Mouse (Mus musculus) CH12.LX (cell line): ENCODE data around the gene Slc13a2. TPM values are rescaled to one million over a fixed set of nuclear protein-coding genes. Genes with fewer than 3 reads are reported as not detected.

Source experiments
- DNase-seq: peaks from one replicate; pipeline ENCODE4 v3.0.0-alpha.2; 2013; ENCODE audit errors: extremely low read depth
- H3K27ac ChIP-seq: 2 replicates; pipeline ENCODE4 v1.5.1; 2012; ENCODE audit warnings: low read depth, mild to moderate bottlenecking, control low read depth, moderate library complexity; ENCODE audit not compliant: insufficient read depth
- H3K27me3 ChIP-seq: replicated peaks from 2 replicates; pipeline ENCODE3; 2012; ENCODE audit warnings: inconsistent platforms
- H3K36me3 ChIP-seq, 2 experiments: replicated peaks in 1 of 2; 2 replicates each; pipeline versions ENCODE3 to v1.6.1; 2012; ENCODE audit warnings: inconsistent platforms in 1 of 2, low read length in 1 of 2, mild to moderate bottlenecking in 1 of 2, mixed read lengths in 1 of 2, moderate library complexity in 1 of 2; ENCODE audit not compliant: control insufficient read depth in 1 of 2, insufficient read depth in 1 of 2
- H3K4me1 ChIP-seq, 2 experiments: 2 replicates each; pipeline ENCODE4 v1.6.1; 2012; ENCODE audit warnings: inconsistent platforms in 1 of 2, moderate library complexity in 1 of 2; ENCODE audit not compliant: insufficient read depth in 2 of 2, control insufficient read depth in 1 of 2
- H3K4me2 ChIP-seq: 2 replicates; pipeline ENCODE4 v1.6.1; 2012; ENCODE audit warnings: low read depth, mild to moderate bottlenecking, control low read depth; ENCODE audit not compliant: poor library complexity, insufficient read depth, severe bottlenecking
- H3K4me3 ChIP-seq, 3 experiments: fragments of 150-350 bp in 1 of 3; sonication (generic) in 1 of 3; replicated peaks in 1 of 3; 2 replicates each; pipeline versions ENCODE3 to v1.5.1; 2011 to 2012; ENCODE audit warnings: low read depth in 2 of 3, low read length in 2 of 3, mild to moderate bottlenecking in 2 of 3, moderate library complexity in 2 of 3, control low read depth in 1 of 3, improper control_type of control experiment in 1 of 3, inconsistent platforms in 1 of 3, mixed read lengths in 1 of 3; ENCODE audit not compliant: poor library complexity in 1 of 3
- H3K79me2 ChIP-seq: replicated peaks from 2 replicates; pipeline ENCODE4 v1.6.1; 2012; ENCODE audit warnings: mild to moderate bottlenecking, moderate library complexity; ENCODE audit not compliant: control insufficient read depth, poor library complexity, insufficient read depth, severe bottlenecking; ENCODE audit errors: extremely low read depth
- H3K9ac ChIP-seq: 2 replicates; pipeline ENCODE4 v1.6.1; 2012; ENCODE audit warnings: low read depth, mild to moderate bottlenecking, control low read depth, moderate library complexity; ENCODE audit not compliant: insufficient read depth
- H3K9me3 ChIP-seq: replicated peaks from 2 replicates; pipeline ENCODE3; 2012; ENCODE audit warnings: low read length, inconsistent platforms, mixed read lengths
- BHLHE40 ChIP-seq: IDR thresholded peaks from 2 replicates; pipeline ENCODE4 v1.6.1; 2011; ENCODE audit warnings: mild to moderate bottlenecking, low read depth, low read length, improper control_type of control experiment
- CHD2 ChIP-seq: IDR thresholded peaks from 2 replicates; pipeline ENCODE4 v1.6.1; 2011; ENCODE audit warnings: low read length, improper control_type of control experiment
- CTCF ChIP-seq, 2 experiments: IDR thresholded peaks in 1 of 2; conservative IDR thresholded peaks in 1 of 2; 2 replicates each; pipeline ENCODE4 v1.5.1; 2011 to 2012; ENCODE audit warnings: low read depth in 2 of 2, low read length in 2 of 2, improper control_type of control experiment in 1 of 2, inconsistent platforms in 1 of 2, mild to moderate bottlenecking in 1 of 2, moderate library complexity in 1 of 2
- E2F4 ChIP-seq: IDR thresholded peaks from 2 replicates; pipeline ENCODE4 v1.6.1; 2011; ENCODE audit warnings: low read depth, low read length, improper control_type of control experiment; ENCODE audit not compliant: insufficient replicate concordance
- EP300 ChIP-seq: IDR thresholded peaks from 2 replicates; pipeline ENCODE4 v1.6.1; 2011; ENCODE audit warnings: low read length, improper control_type of control experiment
- GABPA ChIP-seq: IDR thresholded peaks from 2 replicates; pipeline ENCODE4 v1.6.1; 2012; ENCODE audit warnings: low read depth, low read length, improper control_type of control experiment, inconsistent platforms; ENCODE audit not compliant: insufficient replicate concordance
- HCFC1 ChIP-seq: IDR thresholded peaks from 2 replicates; pipeline ENCODE4 v1.6.1; 2012; ENCODE audit warnings: low read depth, mild to moderate bottlenecking, inconsistent platforms, low read length, improper control_type of control experiment
- MAX ChIP-seq: IDR thresholded peaks from 2 replicates; pipeline ENCODE4 v1.6.1; 2011; ENCODE audit warnings: low read length, improper control_type of control experiment
- MAZ ChIP-seq: IDR thresholded peaks from 2 replicates; pipeline ENCODE4 v1.6.1; 2012; ENCODE audit warnings: low read depth, mild to moderate bottlenecking, inconsistent platforms, low read length, improper control_type of control experiment, moderate library complexity
- MEF2A ChIP-seq: IDR thresholded peaks from 2 replicates; pipeline ENCODE4 v1.6.1; 2014; ENCODE audit warnings: low read depth, mild to moderate bottlenecking, inconsistent platforms, low read length, improper control_type of control experiment, borderline replicate concordance
- MXI1 ChIP-seq: IDR thresholded peaks from 2 replicates; pipeline ENCODE4 v1.6.1; 2011; ENCODE audit warnings: mild to moderate bottlenecking, low read depth, low read length, improper control_type of control experiment
- MYC ChIP-seq: IDR thresholded peaks from 2 replicates; pipeline ENCODE4 v1.6.1; 2011; ENCODE audit warnings: low read depth, mild to moderate bottlenecking, improper control_type of control experiment, low read length
- NELFE ChIP-seq: IDR thresholded peaks from 2 replicates; pipeline ENCODE4 v1.6.1; 2011; ENCODE audit warnings: low read depth, low read length, improper control_type of control experiment
- NRF1 ChIP-seq: IDR thresholded peaks from 2 replicates; pipeline ENCODE4 v1.6.1; 2014; ENCODE audit warnings: low read depth, mild to moderate bottlenecking, inconsistent platforms, low read length, improper control_type of control experiment, moderate library complexity
- POLR2A ChIP-seq: IDR thresholded peaks from 2 replicates; pipeline ENCODE4 v1.6.1; 2011; ENCODE audit warnings: low read depth, mild to moderate bottlenecking, improper control_type of control experiment, low read length
- POLR2AphosphoS2 ChIP-seq: IDR thresholded peaks from 2 replicates; pipeline ENCODE4 v1.6.1; 2011; ENCODE audit warnings: low read depth, low read length, improper control_type of control experiment
- RCOR1 ChIP-seq: conservative IDR thresholded peaks from 2 replicates; pipeline ENCODE4 v1.6.1; 2012; ENCODE audit warnings: low read depth, mild to moderate bottlenecking, inconsistent platforms, low read length, improper control_type of control experiment
- SIN3A ChIP-seq: IDR thresholded peaks from 2 replicates; pipeline ENCODE4 v1.6.1; 2012; ENCODE audit warnings: low read length, improper control_type of control experiment, inconsistent platforms
- TBP ChIP-seq: conservative IDR thresholded peaks from 2 replicates; pipeline ENCODE4 v1.6.1; 2011; ENCODE audit warnings: low read depth, low read length, improper control_type of control experiment
- UBTF ChIP-seq: IDR thresholded peaks from 2 replicates; pipeline ENCODE4 v1.6.1; 2012; ENCODE audit warnings: low read depth, mild to moderate bottlenecking, inconsistent platforms, low read length, improper control_type of control experiment, moderate library complexity
- USF2 ChIP-seq: conservative IDR thresholded peaks from 2 replicates; pipeline ENCODE4 v1.6.1; 2011; ENCODE audit warnings: low read depth, low read length, improper control_type of control experiment
- ZC3H11A ChIP-seq: IDR thresholded peaks from 2 replicates; pipeline ENCODE4 v1.6.1; 2012; ENCODE audit warnings: low read depth, mild to moderate bottlenecking, inconsistent platforms, low read length, improper control_type of control experiment
- ZKSCAN1 ChIP-seq: IDR thresholded peaks from 2 replicates; pipeline ENCODE4 v1.6.1; 2012; ENCODE audit warnings: low read depth, inconsistent platforms, low read length, improper control_type of control experiment, borderline replicate concordance
- ZMIZ1 ChIP-seq: IDR thresholded peaks from 2 replicates; pipeline ENCODE4 v1.6.1; 2012; ENCODE audit warnings: low read depth, mild to moderate bottlenecking, inconsistent platforms, low read length, improper control_type of control experiment
- ZNF384 ChIP-seq: IDR thresholded peaks from 2 replicates; pipeline ENCODE4 v1.6.1; 2012; ENCODE audit warnings: low read depth, low read length, improper control_type of control experiment, inconsistent platforms
- dilution Hi-C: fragments of 300-500 bp; cut with MboI; formaldehyde crosslinking; loops from 2 replicates; pipeline ENCODE4 v1.14.3; 2020; ENCODE audit warnings: low sequenced_read_pairs; ENCODE audit not compliant: extremely low pct_unique_long_range_greater_than_20kb, extremely low pct_ligation_motif_present
- in situ Hi-C: fragments of 300-500 bp; cut with MboI; formaldehyde crosslinking; loops from 3 replicates; pipeline ENCODE4 v1.14.3; 2019; ENCODE audit warnings: low sequenced_read_pairs, low pct_ligation_motif_present, low pct_unique_long_range_greater_than_20kb, mixed read lengths
- polyA plus RNA-seq: library from polyadenylated mRNA; unstranded; fragments of >175 nt; gene quantifications from 2 replicates; pipeline ENCODE4 v1.2.1, GENCODE M21; 2012; ENCODE audit warnings: low read depth; ENCODE audit not compliant: insufficient read length
- total RNA-seq, 2 experiments: library from RNA; depleted of rRNA; stranded (reverse); fragments of 300-350 nt in 1 of 2; fragments of >200 nt in 1 of 2; gene quantifications; 2 replicates each; pipeline ENCODE4 v1.2.3; 2012 to 2014

The Slc13a2 gene
- total and polyA plus RNA-seq, 3 experiments, result not detected

- H3K4me3 ChIP-seq, result peak overlapping the region in 2 of 3 experiments; percentile 67 to 85
- in situ Hi-C loops, result no loop called here
Observed at GRCm38 (mm10) chr11:78465116-78465515, 43.1 kb upstream of the Slc13a2 start.

GRCm38 (mm10) chr11:78463286-78464036 is 41.4 kb upstream of the Slc13a2 start:
- H3K4me3 ChIP-seq, result no peak overlapping the region
- no peak overlapping the region for H3K9ac ChIP-seq
- in situ Hi-C loops (loop anchor here (5.0 kb wide), 1 partner anchor 34 kb away; the partner anchor contains the start of genes Sarm1 and Vtn), dilution Hi-C loops (no loop called here)
- no peak for TF ChIP-seq POLR2AphosphoS2
- TF ChIP-seq SIN3A, result no peak
- no peak for TF ChIP-seq MAZ
- TF ChIP-seq ZNF384, result no peak
- no peak for TF ChIP-seq TBP
- no peak for TF ChIP-seq HCFC1
- TF ChIP-seq MAX, result no peak
- no peak for TF ChIP-seq MYC
- no peak for TF ChIP-seq ZMIZ1
- TF ChIP-seq POLR2A, result no peak
- TF ChIP-seq ZC3H11A, result no peak
- no peak for TF ChIP-seq ZKSCAN1
- no peak for TF ChIP-seq RCOR1
- TF ChIP-seq BHLHE40, result no peak
- TF ChIP-seq MEF2A, result no peak
- no peak for TF ChIP-seq USF2
- no peak for TF ChIP-seq UBTF
- TF ChIP-seq CTCF (conservative IDR thresholded peaks at IDR 0.05 in 1 of 2, IDR thresholded peaks at IDR 0.05 in 1 of 2; ENCODE audit: low read depth in 2 of 2, low read length in 2 of 2), result no peak
- peaks cover 6% of the 10 kb centered on the region for H3K27me3 ChIP-seq
- DNase-seq, result no peak
- H3K79me2 ChIP-seq, result no peaks in the 10 kb centered on the region
- H3K36me3 ChIP-seq, result no peaks in the 10 kb centered on the region
- peaks cover 9 to 14% of the 10 kb centered on the region in 2 experiments for H3K4me1 ChIP-seq
- no peak overlapping the region for H3K4me2 ChIP-seq
- no peak overlapping the region for H3K27ac ChIP-seq
- peaks cover 8% of the 10 kb centered on the region for H3K9me3 ChIP-seq

More at GRCm38 (mm10) chr11:78465116-78465515, 43.1 kb upstream of the Slc13a2 start:
- Histone ChIP-seq H3K27ac (no peak overlapping the region), H3K79me2 (no peaks in the 10 kb centered on the region), H3K36me3 (no peaks in the 10 kb centered on the region), H3K9me3 (peaks cover 8% of the 10 kb centered on the region), H3K4me1 (peaks cover 7 to 14% of the 10 kb centered on the region in 2 experiments), H3K4me2 (peak overlapping the region; percentile 24), H3K9ac (peak overlapping the region; percentile 89; the same call in 1 of the 2 replicates), H3K27me3 (peaks cover 3% of the 10 kb centered on the region)
- DNase-seq, result no peak
- TF ChIP-seq POLR2A (no peak), MAZ (no peak), GABPA (no peak), MXI1 (no peak), EP300 (no peak), NELFE (no peak), E2F4 (no peak), TBP (no peak), CHD2 (no peak), HCFC1 (no peak), MEF2A (no peak), MAX (no peak), NRF1 (no peak), RCOR1 (no peak)
- dilution Hi-C loops, result no loop called here
